Mouse (Mus musculus) heart, embryonic 12.5 days (tissue): ENCODE measurements at regions not wholly inside any gene's neighbourhood (a gene's known extent, or its start where the extent isn't known, plus 50 kb on each side); places are given as distances from the start of the nearest gene placed in this dataset.

Experiments
- ATAC-seq: fragments of 200-750 bp; cut with Nextera tagmentation; 2 replicates; pipeline ENCODE4 v1.8.0; 2017; ENCODE audit warnings: moderate TSS enrichment, moderate library complexity; ENCODE audit not compliant: insufficient number of reproducible peaks, low FRiP score
- H3K27ac ChIP-seq: fragments of 300-500 bp; sonication (generic); 2 replicates; pipeline ENCODE4 v1.5.1; 2016; ENCODE audit warnings: mild to moderate bottlenecking, moderate library complexity; ENCODE audit not compliant: poor library complexity, severe bottlenecking
- H3K27me3 ChIP-seq: fragments of 300-500 bp; sonication (generic); replicated peaks from 2 replicates; pipeline ENCODE4 v1.6.1; 2016; ENCODE audit warnings: mild to moderate bottlenecking, moderate library complexity
- H3K36me3 ChIP-seq: fragments of 300-500 bp; sonication (generic); 2 replicates; pipeline ENCODE4 v1.6.1; 2016; ENCODE audit warnings: mild to moderate bottlenecking, moderate library complexity
- H3K4me1 ChIP-seq: fragments of 300-500 bp; sonication (generic); replicated peaks from 2 replicates; pipeline ENCODE4 v1.6.1; 2016; ENCODE audit warnings: mild to moderate bottlenecking
- H3K4me2 ChIP-seq: fragments of 300-500 bp; sonication (generic); 2 replicates; pipeline ENCODE4 v1.6.1; 2016; ENCODE audit warnings: mild to moderate bottlenecking, moderate library complexity
- H3K4me3 ChIP-seq: fragments of 300-500 bp; sonication (generic); 2 replicates; pipeline ENCODE4 v1.5.1; 2016; ENCODE audit warnings: mild to moderate bottlenecking
- H3K9ac ChIP-seq: fragments of 300-500 bp; sonication (generic); 2 replicates; pipeline ENCODE4 v1.6.1; 2016; ENCODE audit warnings: mild to moderate bottlenecking, moderate library complexity
- H3K9me3 ChIP-seq: fragments of 300-500 bp; sonication (generic); replicated peaks from 2 replicates; pipeline ENCODE4 v1.6.1; 2016; ENCODE audit warnings: mild to moderate bottlenecking, moderate library complexity
- WGBS: fragments of 180-500 bp; shearing (Covaris S2); methylation state at CpG from one replicate; pipeline ENCODE4 v1.1.7; 2016; 5-methylcytosine and 5-hydroxymethylcytosine counted together

- Histone ChIP-seq H3K36me3 (no peaks in the 10 kb centered on the region), H3K27me3 (no peaks in the 10 kb centered on the region), H3K4me3 (no peak overlapping the region), H3K9me3 (no peaks in the 10 kb centered on the region; the same call in 1 of the 2 replicates), H3K9ac (no peak overlapping the region), H3K4me2 (no peak overlapping the region), H3K27ac (no peak overlapping the region), H3K4me1 (peaks cover 14% of the 10 kb centered on the region)
- no peak for ATAC-seq
- WGBS = 77% methylated on average over 8 of the region's 8 CpGs
Measured at GRCm38 (mm10) chr13:41712616-41713015, 106.9 kb downstream of the Tmem170b start.
